Mouse (Mus musculus) liver, embryonic 11.5 days (tissue): ENCODE measurements around the gene Hoxa10. TPM values are rescaled to one million over a fixed set of nuclear protein-coding genes. Genes with fewer than 3 reads are reported as not detected.

Experiments used
- ATAC-seq: fragments of 200-750 bp; cut with Nextera tagmentation; replicated peaks from 2 replicates; pipeline ENCODE4 v1.8.0; 2017; ENCODE audit warnings: moderate number of reproducible peaks, mild to moderate bottlenecking, moderate TSS enrichment, moderate library complexity; ENCODE audit not compliant: low FRiP score
- DNase-seq: peaks from one replicate; pipeline ENCODE4 v3.0.0-alpha.2; 2017; ENCODE audit warnings: low spot score
- H3K27ac ChIP-seq: fragments of 300-500 bp; sonication (generic); 2 replicates; pipeline ENCODE4 v1.5.1; 2014; ENCODE audit warnings: mild to moderate bottlenecking, low read depth, low read length, control low read depth
- H3K27me3 ChIP-seq: fragments of 300-500 bp; sonication (generic); replicated peaks from 2 replicates; pipeline ENCODE4 v1.6.1; 2014; ENCODE audit warnings: low read length, mixed read lengths; ENCODE audit not compliant: control insufficient read depth, insufficient read depth
- H3K36me3 ChIP-seq: fragments of 300-500 bp; sonication (generic); 2 replicates; pipeline ENCODE4 v1.6.1; 2014; ENCODE audit warnings: mild to moderate bottlenecking, low read length, moderate library complexity, mixed read lengths; ENCODE audit not compliant: control insufficient read depth, insufficient read depth
- H3K4me1 ChIP-seq: fragments of 300-500 bp; sonication (generic); replicated peaks from 2 replicates; pipeline ENCODE4 v1.6.1; 2014; ENCODE audit warnings: low read length, mixed read lengths; ENCODE audit not compliant: control insufficient read depth, insufficient read depth
- H3K4me2 ChIP-seq: fragments of 300-500 bp; sonication (generic); 2 replicates; pipeline ENCODE4 v1.6.1; 2014; ENCODE audit warnings: mild to moderate bottlenecking, control low read depth, moderate library complexity
- H3K4me3 ChIP-seq: fragments of 300-500 bp; sonication (generic); 2 replicates; pipeline ENCODE4 v1.5.1; 2014; ENCODE audit warnings: low read depth, low read length, control low read depth
- H3K9ac ChIP-seq: fragments of 300-500 bp; sonication (generic); 2 replicates; pipeline ENCODE4 v1.6.1; 2014; ENCODE audit warnings: low read depth, low read length, control low read depth
- H3K9me3 ChIP-seq: fragments of 300-500 bp; sonication (generic); 2 replicates; pipeline ENCODE4 v1.6.1; 2016; ENCODE audit warnings: low read length, inconsistent platforms, mixed read lengths; ENCODE audit not compliant: control insufficient read depth
- WGBS: fragments of 180-500 bp; shearing (Covaris S2); extraction: QIAGEN DNeasy Blood & Tissue Kit; methylation state at CpG from one replicate; pipeline ENCODE4 v1.1.7; 2014; 5-methylcytosine and 5-hydroxymethylcytosine counted together
- microRNA counts: library from miRNA; unstranded; fragments of <30 nt; microRNA quantifications from one replicate; lab custom pipeline; 2015
- microRNA-seq: library from miRNA; unstranded; fragments of <30 nt; microRNA quantifications from one replicate; pipeline ENCODE4, GENCODE M21; 2017; ENCODE audit warnings: borderline number of aligned reads
- polyA plus RNA-seq: library from polyadenylated mRNA; unstranded; fragments of >200 nt; fragmentation: Nextera tagmentation; extraction: Ambion mirVana; gene quantifications from 2 replicates; pipeline ENCODE4 v1.2.1, GENCODE M21; 2014

Hoxa10 gene
- polyA plus RNA-seq, 1 experiment from 2014 or later, result 2.2 TPM

GRCm38 (mm10) chr6:52183311-52184080 lies 57.2 kb downstream of the Hoxa10 start:
- Histone ChIP-seq H3K27ac (no peak overlapping the region; the same call in 1 of the 2 replicates), H3K36me3 (no peaks in the 10 kb centered on the region), H3K4me2 (peak overlapping the region; percentile 14; the same call in 1 of the 2 replicates), H3K4me3 (no peak overlapping the region), H3K9me3 (no peaks in the 10 kb centered on the region), H3K4me1 (peaks cover 11% of the 10 kb centered on the region), H3K9ac (no peak overlapping the region), H3K27me3 (peaks cover 98% of the 10 kb centered on the region)
- WGBS, result 20% methylated on average over 10 of the region's 10 CpGs
- ATAC-seq, result no peak
- no peak for DNase-seq

GRCm38 (mm10) chr6:52182793-52183192 lies 57.9 kb downstream of the Hoxa10 start:
- Histone ChIP-seq H3K9me3 (no peaks in the 10 kb centered on the region), H3K27ac (no peak overlapping the region), H3K27me3 (peaks cover 98% of the 10 kb centered on the region), H3K4me2 (no peak overlapping the region), H3K36me3 (no peaks in the 10 kb centered on the region), H3K4me3 (no peak overlapping the region), H3K9ac (no peak overlapping the region), H3K4me1 (peaks cover 11% of the 10 kb centered on the region)
- ATAC-seq, result no peak
- 29% methylated on average over 1 of the region's 1 CpGs for WGBS
- DNase-seq, result no peak

- no peaks in the 10 kb centered on the region for H3K36me3 ChIP-seq
- no peak overlapping the region for H3K9ac ChIP-seq
- WGBS, result 39% methylated on average over 2 of the region's 2 CpGs
- no peaks in the 10 kb centered on the region for H3K9me3 ChIP-seq
- no peak overlapping the region for H3K4me2 ChIP-seq
- no peak for DNase-seq
- H3K27ac ChIP-seq, result no peak overlapping the region
- H3K27me3 ChIP-seq, result peaks cover 98% of the 10 kb centered on the region
- no peak overlapping the region for H3K4me3 ChIP-seq
- no peak for ATAC-seq
- peaks cover 11% of the 10 kb centered on the region for H3K4me1 ChIP-seq
These were observed 58.6 kb downstream of the Hoxa10 start for GRCm38 (mm10) chr6:52182030-52182429.

MicroRNAs encoded within 50 kb of the gene (microRNA counts, 519-probe panel; counts per million panel counts)
- 4,109 counts per million, percentile 23 among the panel's probes with 10 or more counts for microRNA mmu-miR-196b (lab: Ali Mortazavi, UCI)

Small RNA genes lying within 50 kb of the gene (microRNA-seq; reads per million reads assigned to microRNA genes)
- gene Mir196b, result 2,272 reads per million, percentile 82 among the genes with 10 or more reads in this experiment

Other genes starting within 250 kb of the Hoxa10 start
- 33.9 and 35.5 TPM in 2 replicates for gene Skap2, start 228.3 kb downstream of the Hoxa10 start, polyA plus RNA-seq
- 2.6 and 3.2 TPM in 2 replicates for gene Hoxa1, start 82.5 kb downstream of the Hoxa10 start, polyA plus RNA-seq
- 4.3 and 4.5 TPM in 2 replicates for gene Hoxa2, start 76.0 kb downstream of the Hoxa10 start, polyA plus RNA-seq
- 0.60 and 1.0 TPM in 2 replicates for gene 5730596B20Rik, start 63.4 kb downstream of the Hoxa10 start, polyA plus RNA-seq
- gene Hoxa4, start 49.1 kb downstream of the Hoxa10 start, polyA plus RNA-seq, result 2.3 and 3.1 TPM in 2 replicates
- gene Hoxa5, start 36.3 kb downstream of the Hoxa10 start, polyA plus RNA-seq, result 8.0 and 9.7 TPM in 2 replicates
- gene Hoxa6, start 32.1 kb downstream of the Hoxa10 start, polyA plus RNA-seq, result 0.45 and 0.71 TPM in 2 replicates
- gene Hoxa3, start 27.5 kb downstream of the Hoxa10 start, polyA plus RNA-seq, result 2.8 and 2.9 TPM in 2 replicates
- not detected in 2 replicates for gene Gm28308, start 27.5 kb downstream of the Hoxa10 start, polyA plus RNA-seq
- 2.7 and 3.1 TPM in 2 replicates for gene Hoxa7, start 19.0 kb downstream of the Hoxa10 start, polyA plus RNA-seq
- 1.8 and 2.2 TPM in 2 replicates for gene Hoxa9, start 9.8 kb downstream of the Hoxa10 start, polyA plus RNA-seq
- gene Hoxa11, start 5.0 kb upstream of the Hoxa10 start, polyA plus RNA-seq, result 0.18 and 0.26 TPM in 2 replicates
- gene Hoxa13, start 20.0 kb upstream of the Hoxa10 start, polyA plus RNA-seq, result 0.15 and 0.30 TPM in 2 replicates
- 0.12 TPM in 1 of 2 replicates, not detected in the other for gene Evx1, start 72.6 kb upstream of the Hoxa10 start, polyA plus RNA-seq